Mouse (Mus musculus) liver, embryonic 14.5 days (tissue): ENCODE results near the gene Galnt10.

Source experiments
- CTCF ChIP-seq: IDR thresholded peaks from 2 replicates; pipeline ENCODE4 v1.5.1; 2016; ENCODE audit warnings: antibody characterized with exemption, low read depth, control low read depth
- EP300 ChIP-seq: IDR thresholded peaks from 2 replicates; pipeline ENCODE4 v1.6.1; 2016; ENCODE audit warnings: antibody characterized with exemption, low read depth

- no peak for TF ChIP-seq EP300
- no peak for TF ChIP-seq CTCF
Measured at GRCm38 (mm10) chr11:57773936-57774335, 128.7 kb downstream of the Galnt10 start.
